Mouse (Mus musculus): ENCODE data around the gene Sft2d2.

The Sft2d2 gene

DNA sequence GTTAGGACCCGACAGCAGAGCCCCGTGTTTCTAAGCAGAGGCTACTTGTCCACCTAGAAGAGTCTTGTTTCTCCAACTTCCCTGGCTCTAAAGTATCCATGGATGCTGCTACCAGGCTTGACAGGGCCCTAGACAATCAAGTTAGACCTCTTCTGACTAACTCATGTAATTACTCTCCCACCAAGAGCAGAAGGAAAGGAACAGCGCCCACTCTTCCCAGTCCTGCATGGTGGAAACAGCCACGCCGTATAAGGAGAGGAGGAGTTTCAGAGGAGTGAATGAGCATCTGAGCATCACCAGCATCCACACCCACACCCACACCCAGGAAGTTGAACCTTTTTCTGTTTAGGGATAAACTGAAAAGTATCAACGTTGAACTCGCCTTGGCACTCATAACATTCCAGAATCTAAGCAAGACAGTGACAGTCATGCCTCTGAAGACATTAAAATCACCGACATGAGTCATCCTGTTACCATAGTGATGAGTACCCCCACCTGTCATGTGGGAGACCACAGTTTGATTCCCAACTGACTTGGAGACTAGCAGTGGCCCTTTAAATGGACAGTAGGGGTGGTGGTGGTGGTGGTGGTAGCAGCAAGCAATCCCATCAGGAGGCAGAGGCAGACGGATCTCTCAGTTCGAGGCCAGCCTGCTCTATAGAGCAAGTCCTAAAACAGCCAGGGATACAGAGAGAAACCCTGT, 3.5 kb downstream of the Sft2d2 start:
- DNase-seq (ENCODE audit: low spot score): no peak

DNA sequence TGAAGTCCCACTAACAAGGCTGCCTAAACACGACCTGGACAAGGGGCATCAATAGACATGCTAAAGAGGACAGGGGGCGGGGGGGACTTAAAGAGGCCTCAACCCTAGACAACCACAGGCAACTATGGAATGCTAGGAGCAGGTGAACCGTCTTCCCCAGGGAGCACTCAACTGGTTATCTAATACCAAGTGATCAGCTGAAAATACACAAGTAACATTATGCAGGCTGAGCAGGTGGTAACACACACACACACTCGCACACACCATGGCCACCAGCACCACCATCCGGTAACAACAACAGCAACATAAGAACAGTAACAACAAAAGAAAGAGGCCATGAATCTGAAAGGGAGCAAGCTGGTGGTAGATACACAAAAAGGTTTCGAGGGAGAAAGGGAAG, 4.2 kb downstream of the Sft2d2 start:
- DNase-seq (ENCODE audit: low spot score): no peak

GRCm38 (mm10) chr1:165188806-165189580, 5.2 kb downstream of the Sft2d2 start:
- DNase-seq (ENCODE audit: low spot score): no peak

DNA sequence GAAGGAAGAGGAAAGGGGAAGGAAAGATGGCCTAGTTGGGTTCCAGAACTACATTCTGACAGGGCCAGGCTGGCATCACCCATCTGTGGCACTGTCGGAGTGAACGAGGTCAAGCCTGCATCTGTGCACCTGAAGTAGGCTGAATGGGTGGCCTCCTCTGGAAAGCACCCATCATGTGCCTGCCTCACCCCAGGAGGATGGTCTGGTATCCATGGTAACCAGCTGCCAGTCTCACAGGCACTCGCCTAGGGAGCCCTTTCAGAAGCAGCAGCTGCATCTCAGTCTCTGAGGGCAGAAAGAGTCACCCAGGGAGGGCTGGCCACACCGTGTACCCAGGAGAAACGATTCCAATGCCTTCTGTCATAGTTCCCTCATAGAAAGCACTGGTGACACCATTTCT, 6.9 kb downstream of the Sft2d2 start:
- no peak for DNase-seq (ENCODE audit: low spot score)

- no peak for DNase-seq (ENCODE audit: low spot score)
Measured at GRCm38 (mm10) chr1:165186491-165186890, 7.7 kb downstream of the Sft2d2 start.

GRCm38 (mm10) chr1:165185116-165185515, 9.1 kb downstream of the Sft2d2 start:
- DNase-seq (ENCODE audit: low spot score): no peak

DNA sequence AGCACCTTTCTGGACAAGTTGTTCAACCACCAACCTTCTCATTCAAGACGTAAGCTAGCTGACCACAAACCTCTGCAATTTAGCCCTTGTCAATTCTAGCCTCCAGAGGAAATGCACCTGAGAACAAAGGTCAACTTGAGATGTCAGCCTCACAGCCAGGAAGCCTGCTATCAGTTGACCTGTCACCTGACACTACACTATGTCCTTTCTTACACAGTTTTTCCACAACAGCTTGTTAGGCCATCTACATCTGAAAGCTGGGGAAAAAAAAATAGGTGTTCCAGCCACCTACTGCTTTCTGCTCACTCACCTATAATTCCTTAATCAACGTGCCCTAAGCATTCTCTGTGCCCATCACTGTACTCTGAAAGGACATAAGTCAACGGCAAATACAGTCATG, 10.1 kb downstream of the Sft2d2 start:
- DNase-seq (ENCODE audit: low spot score): no peak

DNA sequence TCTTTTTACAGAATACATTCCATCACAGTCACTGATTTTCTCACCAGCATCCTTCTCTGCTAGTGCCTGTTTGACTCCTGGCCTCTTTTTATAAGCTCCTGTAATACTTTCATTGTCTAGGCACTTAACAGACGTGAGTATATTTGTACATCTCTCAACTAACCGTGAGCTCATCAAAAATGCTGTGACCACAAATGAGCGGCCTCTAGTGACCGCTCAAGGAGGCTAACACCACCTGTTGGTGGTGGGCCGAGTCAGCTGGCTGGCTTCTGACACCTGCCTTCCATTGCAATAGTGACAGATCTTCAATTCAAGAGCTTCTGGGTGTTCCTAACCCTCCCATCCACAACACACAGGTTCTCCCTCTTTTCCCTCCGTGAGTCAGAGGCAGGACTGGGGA, 10.8 kb downstream of the Sft2d2 start:
- no peak for DNase-seq (ENCODE audit: low spot score)

DNA sequence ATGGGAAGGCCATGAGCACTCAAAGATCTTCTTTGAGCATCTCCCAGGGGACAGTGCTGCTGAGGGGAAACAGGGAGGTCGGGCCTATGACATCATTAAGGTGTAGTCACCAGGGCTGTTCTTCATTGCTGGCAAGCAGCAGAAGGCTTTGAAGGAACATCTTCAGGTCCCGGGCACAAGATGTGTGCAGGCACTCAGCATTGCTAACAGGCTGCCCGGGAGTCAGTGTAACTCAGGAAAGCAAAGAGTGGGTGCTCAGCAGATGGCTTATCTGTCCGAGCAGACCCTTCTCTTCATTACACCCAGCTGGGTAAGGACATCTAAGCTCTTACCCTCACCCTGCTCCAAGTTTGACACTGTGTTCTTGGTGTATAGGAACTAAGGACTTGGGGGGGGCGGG, 14.9 kb downstream of the Sft2d2 start:
- DNase-seq (ENCODE audit: low spot score): no peak

DNA sequence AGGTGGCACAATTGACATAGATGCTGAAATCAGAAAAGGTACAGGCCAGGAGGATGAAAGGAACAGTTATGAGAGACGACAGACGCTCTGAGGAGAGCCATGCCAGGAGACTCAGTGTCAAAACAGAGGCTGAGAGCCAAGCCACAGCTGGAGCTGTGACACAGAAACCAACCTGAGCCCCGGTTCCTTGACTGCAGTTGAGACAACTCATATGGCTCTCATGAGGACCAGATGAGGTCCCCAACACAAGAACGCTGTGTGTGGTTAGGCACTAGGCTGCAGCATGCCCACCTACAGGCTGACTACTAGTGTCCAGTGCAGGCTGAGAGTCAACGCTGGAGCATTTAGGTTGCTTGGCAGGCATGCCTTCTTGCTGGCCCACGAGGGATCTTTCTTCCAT, 16.2 kb downstream of the Sft2d2 start:
- no peak for DNase-seq (ENCODE audit: low spot score)

GRCm38 (mm10) chr1:165174059-165174616, 20.1 kb downstream of the Sft2d2 start:
- no peak for DNase-seq (ENCODE audit: low spot score)

- DNase-seq (ENCODE audit: low spot score): no peak
Measured at GRCm38 (mm10) chr1:165171277-165171676, 23.0 kb downstream of the Sft2d2 start.

DNA sequence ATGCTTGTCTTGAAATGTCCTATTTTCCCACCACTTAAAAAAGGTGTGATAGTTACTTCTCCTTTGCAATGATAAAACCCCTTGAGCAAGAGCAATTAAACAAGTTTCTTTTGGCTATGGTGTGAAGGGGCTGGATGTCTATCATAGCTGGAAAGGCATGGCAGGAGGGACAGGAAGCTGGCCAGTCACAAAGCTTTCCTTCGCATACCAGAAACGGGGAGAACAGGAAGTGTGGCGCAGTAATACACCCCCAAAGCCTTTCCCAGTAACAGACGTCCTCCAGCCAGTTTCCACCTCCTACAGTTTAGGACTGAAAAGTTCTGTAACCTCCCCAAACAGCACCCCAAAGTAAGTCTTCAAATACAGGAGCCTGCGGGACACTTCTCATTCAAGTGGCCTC, 24.1 kb downstream of the Sft2d2 start:
- no peak for DNase-seq (ENCODE audit: low spot score)

- no peak for DNase-seq (ENCODE audit: low spot score)
Measured at GRCm38 (mm10) chr1:165169462-165169861, 24.8 kb downstream of the Sft2d2 start.

DNA sequence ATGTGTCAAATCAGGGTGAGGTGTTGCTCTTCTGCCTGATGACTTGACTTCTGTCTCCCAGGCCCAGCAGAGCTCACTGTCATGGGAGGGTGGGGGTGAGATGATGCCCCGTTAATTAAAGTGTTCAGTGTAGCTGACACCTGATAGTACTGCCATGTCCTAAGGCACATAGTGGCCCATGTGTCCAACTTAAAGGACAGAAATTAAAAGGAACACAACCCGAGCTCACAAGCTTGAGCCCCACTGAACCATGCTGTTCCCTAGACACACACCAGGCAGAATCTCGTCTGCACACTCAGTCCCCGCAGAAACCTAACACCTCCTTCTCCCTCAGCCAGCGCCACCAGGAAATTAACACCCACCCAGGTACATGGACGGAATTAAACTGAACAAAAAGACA, 29.3 kb downstream of the Sft2d2 start:
- no peak for DNase-seq (ENCODE audit: low spot score)

DNA sequence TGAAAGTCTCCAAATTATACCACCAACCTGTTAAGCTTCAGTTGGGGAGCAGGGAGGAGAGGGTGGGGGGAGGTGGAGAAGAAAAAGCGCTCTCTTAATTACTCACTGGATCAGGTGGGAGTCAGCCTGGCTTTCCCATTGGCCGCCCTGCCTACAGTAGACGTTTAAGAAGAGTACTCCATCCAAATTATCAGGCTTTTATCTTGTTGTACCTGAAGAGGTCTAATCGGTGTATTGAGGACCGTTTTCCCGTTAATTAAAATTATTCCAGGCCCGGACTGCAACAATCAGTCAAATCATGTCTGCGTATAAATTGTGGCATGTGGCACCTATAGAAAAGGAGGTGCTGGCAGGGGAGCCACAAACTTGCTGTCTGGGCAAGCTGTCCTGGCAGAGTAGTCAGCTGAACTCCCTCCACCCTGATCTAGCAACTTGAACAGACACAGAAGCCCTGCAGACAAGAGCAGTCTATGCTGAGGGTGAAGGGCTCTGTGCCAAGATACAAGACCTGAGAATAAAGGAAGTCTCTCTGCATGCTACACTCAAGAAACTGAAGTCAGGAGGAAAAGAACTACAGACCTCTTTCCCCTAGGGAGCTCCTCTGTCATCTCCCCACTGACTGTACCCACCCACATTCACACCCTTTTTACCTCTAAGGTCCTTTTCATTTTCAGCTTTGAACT, 33.4 kb downstream of the Sft2d2 start, which contains the start of gene Tbx19:
Tbx19 (minus strand) TSS at position 51 of the 683 bp plus-strand sequence.
- no peak for DNase-seq (ENCODE audit: low spot score)

DNA sequence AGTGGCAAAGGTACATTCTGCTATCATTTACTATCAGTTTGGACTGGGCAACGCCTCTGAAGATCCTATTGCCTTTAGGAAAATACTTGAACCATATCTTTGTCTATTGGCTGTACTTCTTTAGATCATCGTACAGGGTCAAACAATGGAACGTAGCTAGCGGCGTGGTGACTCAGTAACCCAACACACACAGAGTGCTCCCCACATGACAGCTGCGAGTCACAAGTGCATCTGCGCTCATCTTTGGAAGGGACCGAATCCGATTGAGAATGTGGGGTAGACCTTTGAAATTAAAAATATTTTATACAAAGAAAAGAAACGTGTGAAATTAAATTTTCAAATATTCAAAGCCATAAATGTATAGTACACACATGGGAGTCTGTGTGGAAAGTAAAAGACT, 35.4 kb downstream of the Sft2d2 start:
- DNase-seq (ENCODE audit: low spot score): no peak

- no peak for DNase-seq (ENCODE audit: low spot score)
Measured at GRCm38 (mm10) chr1:165154162-165154561, 40.1 kb downstream of the Sft2d2 start.

DNA sequence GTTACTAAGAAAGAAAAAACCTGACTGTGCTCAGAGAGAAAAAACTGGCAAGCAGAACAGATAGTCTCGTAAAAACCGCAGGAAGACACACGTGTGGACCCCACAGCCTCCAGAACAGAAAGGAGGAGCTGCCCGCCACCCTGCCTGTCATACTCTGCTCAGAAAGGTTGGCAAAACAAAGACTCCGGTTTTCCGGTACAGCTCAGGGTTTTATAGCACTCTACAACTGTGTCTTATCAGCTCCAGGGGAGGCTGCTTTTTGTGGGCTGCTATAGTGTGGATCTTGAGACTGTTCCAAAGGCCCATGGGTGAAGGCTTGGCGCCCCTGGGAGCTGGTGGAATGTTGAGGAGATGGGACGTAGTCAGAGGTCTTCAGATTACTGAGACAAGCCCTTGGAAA, 43.0 kb downstream of the Sft2d2 start:
- DNase-seq (ENCODE audit: low spot score): no peak

GRCm38 (mm10) chr1:165142343-165142916, 51.8 kb downstream of the Sft2d2 start:
- no peak for DNase-seq (ENCODE audit: low spot score)

DNA sequence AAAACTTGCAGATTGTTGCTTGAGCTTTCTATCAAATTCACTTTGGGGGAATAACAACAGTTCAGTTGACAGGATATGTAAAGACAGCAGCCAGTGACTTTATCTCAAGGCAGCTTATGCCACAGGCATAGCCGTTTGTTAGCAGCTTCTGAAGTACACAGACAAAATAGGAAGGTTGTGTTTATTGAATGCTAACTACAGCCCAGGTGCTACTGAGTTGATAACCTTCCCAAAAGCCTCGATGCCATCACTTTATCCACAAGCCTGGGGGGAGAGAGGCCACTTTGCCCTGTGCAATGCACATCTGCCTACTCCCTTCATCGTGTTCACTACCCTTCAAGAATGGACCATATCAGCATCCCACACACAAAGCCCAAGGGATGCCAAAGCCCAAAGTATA, 54.0 kb downstream of the Sft2d2 start:
- no peak for DNase-seq (ENCODE audit: low spot score)

DNA sequence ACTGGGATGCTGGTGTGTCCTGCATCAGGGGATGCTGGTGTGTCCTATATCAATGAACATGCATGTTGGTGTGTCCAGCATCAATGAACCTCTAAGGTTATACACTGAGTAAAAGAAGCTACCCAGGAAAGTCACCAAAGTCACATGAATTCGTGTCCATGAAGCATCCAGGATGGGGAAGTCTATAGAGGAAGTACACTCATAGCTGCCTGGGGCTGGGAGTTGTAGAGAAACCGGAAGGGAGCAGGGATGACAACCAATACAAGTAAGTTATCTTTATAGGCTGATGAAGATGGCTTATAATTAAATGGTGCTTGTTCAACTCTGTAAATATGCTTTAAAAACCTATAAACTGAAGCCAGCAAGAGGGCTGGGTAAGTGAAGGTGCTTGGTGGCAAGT, 60.4 kb downstream of the Sft2d2 start:
- no peak for DNase-seq (ENCODE audit: low spot score)
